Mouse (Mus musculus) testis, adult 2 months (tissue): Measurements from ENCODE around the gene Ccdc80.

Source experiments
- CTCF ChIP-seq: fragments of 200-500 bp; IDR thresholded peaks from 2 replicates; pipeline ENCODE4 v1.5.1; 2012; ENCODE audit warnings: low read depth, mild to moderate bottlenecking, inconsistent platforms, low read length, moderate library complexity; ENCODE audit not compliant: control insufficient read depth, insufficient read depth, insufficient replicate concordance
- POLR2A ChIP-seq: fragments of 200-500 bp; IDR thresholded peaks from 2 replicates; pipeline ENCODE4 v1.6.1; 2012; ENCODE audit warnings: low read depth, mild to moderate bottlenecking, inconsistent platforms, low read length, moderate library complexity; ENCODE audit not compliant: control insufficient read depth

- TF ChIP-seq CTCF (no peak), POLR2A (no peak)
Observed at GRCm38 (mm10) chr16:45071424-45071823, 21.8 kb upstream of the Ccdc80 start.
